Mouse (Mus musculus) forebrain, embryonic 15.5 days (tissue): ENCODE data around the gene Frmd5. TPM values are rescaled to one million over a fixed set of nuclear protein-coding genes. Genes with fewer than 3 reads are reported as not detected.

Experiments used
- ATAC-seq: fragments of 200-750 bp; cut with Nextera tagmentation; replicated peaks from 2 replicates; pipeline ENCODE4 v1.8.0; 2017; ENCODE audit warnings: mild to moderate bottlenecking, moderate TSS enrichment, moderate library complexity
- H3K27ac ChIP-seq: fragments of 300-500 bp; sonication (generic); replicated peaks from 2 replicates; pipeline ENCODE4 v1.5.1; 2015; ENCODE audit warnings: mild to moderate bottlenecking, inconsistent platforms
- H3K27me3 ChIP-seq: fragments of 300-500 bp; sonication (generic); 2 replicates; pipeline ENCODE4 v1.6.1; 2015; ENCODE audit warnings: inconsistent platforms
- H3K36me3 ChIP-seq: fragments of 300-500 bp; sonication (generic); 2 replicates; pipeline ENCODE4 v1.6.1; 2015; ENCODE audit warnings: mild to moderate bottlenecking, inconsistent platforms
- H3K4me1 ChIP-seq: fragments of 300-500 bp; sonication (generic); 2 replicates; pipeline ENCODE4 v1.6.1; 2015; ENCODE audit warnings: inconsistent platforms
- H3K4me2 ChIP-seq: fragments of 300-500 bp; sonication (generic); replicated peaks from 2 replicates; pipeline ENCODE4 v1.6.1; 2015; ENCODE audit warnings: mild to moderate bottlenecking, inconsistent platforms
- H3K4me3 ChIP-seq: fragments of 300-500 bp; sonication (generic); 2 replicates; pipeline ENCODE4 v1.5.1; 2015; ENCODE audit warnings: mild to moderate bottlenecking, inconsistent platforms
- H3K9ac ChIP-seq: fragments of 300-500 bp; sonication (generic); replicated peaks from 2 replicates; pipeline ENCODE4 v1.6.1; 2015; ENCODE audit warnings: mild to moderate bottlenecking, inconsistent platforms
- H3K9me3 ChIP-seq: fragments of 300-500 bp; sonication (generic); 2 replicates; pipeline ENCODE4 v1.6.1; 2016; ENCODE audit warnings: inconsistent platforms
- WGBS: fragments of 180-500 bp; shearing (Covaris S2); methylation state at CpG from one replicate; pipeline ENCODE4 v1.1.7; 2015; ENCODE audit warnings: mixed read lengths; 5-methylcytosine and 5-hydroxymethylcytosine counted together
- polyA plus RNA-seq: library from polyadenylated mRNA; unstranded; fragments of >200 nt; fragmentation: Nextera tagmentation; extraction: Ambion mirVana; gene quantifications from 2 replicates; pipeline ENCODE4 v1.2.1, GENCODE M21; 2015

The Frmd5 gene
- polyA plus RNA-seq, 1 experiment from 2014 or later, result 37.5 TPM

DNA sequence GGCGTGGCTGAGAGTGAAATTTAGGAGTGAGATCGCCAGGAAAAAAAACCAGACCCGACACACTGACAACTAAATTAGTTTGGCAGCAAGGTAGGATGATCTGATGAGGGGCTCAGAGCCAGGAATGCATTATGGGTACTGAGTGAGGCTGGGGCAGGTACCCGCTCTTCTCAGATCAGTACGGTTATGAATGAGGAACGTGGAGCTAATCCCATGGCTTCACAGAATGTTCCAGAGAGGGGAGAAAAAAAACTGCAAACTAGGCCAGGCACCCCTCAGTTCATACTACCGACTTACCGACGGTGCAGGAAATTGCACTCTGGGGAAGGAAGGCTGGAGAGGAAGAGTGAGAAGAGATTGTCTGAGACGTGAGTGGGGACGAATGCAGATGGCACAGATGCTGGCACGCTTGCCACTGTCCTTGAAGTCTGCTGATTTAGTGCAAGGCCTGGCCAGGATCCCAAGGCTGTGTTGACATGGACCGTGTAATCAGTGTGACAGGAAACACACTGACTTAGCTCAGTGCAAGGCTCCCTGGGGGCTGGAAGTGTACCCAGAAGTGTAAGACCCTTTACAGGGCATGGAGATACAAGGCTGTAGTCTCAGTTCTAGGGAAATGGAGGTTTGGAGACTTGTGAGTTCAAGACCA, 223.3 kb downstream of the Frmd5 start:
- Histone ChIP-seq H3K36me3 (no peaks in the 10 kb centered on the region), H3K9ac (no peak overlapping the region), H3K27ac (peak overlapping the region; percentile 20; the same call in 1 of the 2 replicates), H3K27me3 (no peaks in the 10 kb centered on the region), H3K9me3 (no peaks in the 10 kb centered on the region), H3K4me1 (peaks cover 23% of the 10 kb centered on the region), H3K4me3 (no peak overlapping the region), H3K4me2 (no peak overlapping the region)
- 56% methylated on average over 13 of the region's 13 CpGs for WGBS
- ATAC-seq, result no peak

DNA sequence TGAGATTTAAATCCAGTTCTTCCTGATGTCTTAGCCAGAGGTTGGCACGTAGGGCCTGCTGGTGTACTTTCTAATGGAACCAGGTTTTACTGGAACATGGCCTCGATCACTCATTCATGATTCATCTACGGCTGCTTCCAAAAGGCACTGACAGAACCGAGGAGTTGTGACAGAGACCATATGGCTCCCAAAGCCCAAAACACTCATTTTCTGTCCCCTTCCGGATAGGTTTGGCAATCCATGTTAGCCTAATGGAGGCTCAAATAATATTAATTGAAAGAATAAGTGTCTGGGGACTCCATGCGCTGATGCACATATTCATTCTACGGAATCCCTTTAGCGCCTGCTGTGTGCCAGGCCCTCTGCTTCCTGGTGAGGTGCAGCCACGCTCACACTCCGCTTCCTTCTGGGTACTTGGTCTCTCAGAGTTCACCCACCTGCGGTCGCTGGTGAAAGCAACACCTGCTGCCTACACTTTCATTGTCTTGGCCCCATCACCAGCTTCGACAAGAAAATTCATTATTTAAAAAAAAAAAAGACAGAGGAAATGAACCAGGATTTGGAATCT, 224.0 kb downstream of the Frmd5 start:
- Histone ChIP-seq H3K36me3 (no peaks in the 10 kb centered on the region), H3K9ac (no peak overlapping the region), H3K4me1 (peaks cover 16% of the 10 kb centered on the region), H3K9me3 (no peaks in the 10 kb centered on the region), H3K4me2 (no peak overlapping the region), H3K27ac (0 out of 2 replicates have a peak overlapping the region, but pooled peaks have one; percentile 20), H3K27me3 (no peaks in the 10 kb centered on the region), H3K4me3 (no peak overlapping the region)
- WGBS, result 67% methylated on average over 13 of the region's 13 CpGs
- ATAC-seq, result no peak; the same call in 1 of the 2 replicates

DNA sequence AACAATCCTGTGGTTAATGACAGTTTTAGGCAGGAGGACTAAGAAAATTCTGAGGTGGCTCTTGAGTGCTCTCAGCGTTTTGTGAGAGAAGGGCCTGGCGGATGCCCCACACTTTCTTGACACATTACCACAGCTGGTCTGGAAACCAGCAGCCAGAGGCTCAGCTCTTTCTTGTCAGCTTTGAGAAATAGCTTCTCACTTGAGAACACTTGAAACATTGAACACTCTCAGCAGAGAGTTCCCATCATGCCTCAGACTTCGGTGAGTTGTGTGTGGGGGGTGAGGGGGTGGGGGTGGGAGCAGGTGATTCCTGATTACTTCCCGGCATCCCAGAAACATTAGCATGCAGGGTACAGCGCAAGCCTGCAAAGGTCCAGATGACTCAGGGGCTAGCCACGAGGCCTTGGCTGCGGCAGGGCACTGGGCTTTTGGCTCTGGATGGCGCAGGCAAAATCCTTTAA, 231.1 kb downstream of the Frmd5 start:
- no peaks in the 10 kb centered on the region for H3K4me1 ChIP-seq
- H3K4me3 ChIP-seq, result no peak overlapping the region
- H3K9ac ChIP-seq, result no peak overlapping the region
- no peak for ATAC-seq
- no peaks in the 10 kb centered on the region for H3K9me3 ChIP-seq
- H3K27ac ChIP-seq, result no peak overlapping the region
- peaks cover 15% of the 10 kb centered on the region; the same call in 1 of the 2 replicates for H3K36me3 ChIP-seq
- no peaks in the 10 kb centered on the region for H3K27me3 ChIP-seq
- H3K4me2 ChIP-seq, result no peak overlapping the region
- WGBS, result 66% methylated on average over 8 of the region's 8 CpGs

DNA sequence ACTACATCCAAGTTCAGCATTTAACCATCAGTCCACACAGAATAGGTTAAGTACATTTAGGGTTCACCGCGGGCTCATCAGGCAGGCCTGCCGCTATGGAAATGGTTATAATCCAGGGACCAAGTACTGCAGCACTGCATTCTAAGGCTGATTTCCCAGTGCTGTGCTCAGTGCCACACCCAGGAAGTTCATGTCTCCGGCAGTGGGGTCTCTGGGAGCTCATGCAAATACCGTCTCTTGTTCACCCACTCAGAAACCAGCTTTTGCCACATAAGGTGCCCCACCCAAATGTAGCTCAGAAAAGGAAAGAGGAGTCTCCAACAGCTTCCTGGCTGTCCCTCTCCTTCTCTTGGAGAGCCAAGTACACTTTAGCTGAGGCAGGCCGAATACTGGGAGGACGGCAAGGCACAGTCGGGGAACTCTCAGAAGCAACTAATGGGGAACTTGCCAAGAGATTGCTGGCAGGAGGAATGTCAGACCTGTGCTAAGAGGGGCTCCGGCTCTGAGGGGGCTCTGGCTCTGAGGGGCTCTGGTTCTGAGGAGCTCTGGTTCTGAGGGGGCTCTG, 232.7 kb downstream of the Frmd5 start:
- peaks cover 23% of the 10 kb centered on the region; the same call in 1 of the 2 replicates for H3K36me3 ChIP-seq
- H3K4me2 ChIP-seq, result no peak overlapping the region
- WGBS, result 75% methylated on average over 9 of the region's 9 CpGs
- no peak for ATAC-seq
- H3K9ac ChIP-seq, result no peak overlapping the region
- H3K4me1 ChIP-seq, result no peaks in the 10 kb centered on the region
- H3K27me3 ChIP-seq, result no peaks in the 10 kb centered on the region
- H3K9me3 ChIP-seq, result no peaks in the 10 kb centered on the region
- no peak overlapping the region for H3K4me3 ChIP-seq
- H3K27ac ChIP-seq, result no peak overlapping the region

DNA sequence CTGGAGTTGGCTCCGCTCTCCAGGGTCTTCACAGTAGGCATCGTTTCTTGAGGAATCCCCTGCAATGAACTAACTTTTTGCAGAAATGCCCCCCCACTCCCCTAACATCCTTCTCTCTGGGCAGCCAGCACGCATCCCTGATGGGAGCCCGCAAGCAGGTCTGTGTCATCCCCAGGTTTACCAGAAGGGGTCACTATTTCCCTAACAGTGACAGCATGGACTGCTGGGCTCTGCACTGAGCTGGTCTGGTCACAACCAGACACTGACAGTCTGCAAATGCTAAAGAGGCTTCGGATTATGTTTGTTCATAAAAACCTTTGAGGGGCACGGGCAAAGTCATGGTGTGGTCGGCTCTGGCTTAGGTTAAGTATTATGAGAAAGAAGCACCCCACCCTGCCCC, 235.1 kb downstream of the Frmd5 start:
- Histone ChIP-seq H3K9me3 (no peaks in the 10 kb centered on the region), H3K36me3 (peaks cover 31% of the 10 kb centered on the region; the same call in 1 of the 2 replicates), H3K27ac (no peak overlapping the region), H3K4me1 (no peaks in the 10 kb centered on the region), H3K4me3 (no peak overlapping the region), H3K27me3 (no peaks in the 10 kb centered on the region), H3K4me2 (no peak overlapping the region), H3K9ac (no peak overlapping the region)
- 29% methylated on average over 7 of the region's 7 CpGs for WGBS
- peak; percentile 88 for ATAC-seq

DNA sequence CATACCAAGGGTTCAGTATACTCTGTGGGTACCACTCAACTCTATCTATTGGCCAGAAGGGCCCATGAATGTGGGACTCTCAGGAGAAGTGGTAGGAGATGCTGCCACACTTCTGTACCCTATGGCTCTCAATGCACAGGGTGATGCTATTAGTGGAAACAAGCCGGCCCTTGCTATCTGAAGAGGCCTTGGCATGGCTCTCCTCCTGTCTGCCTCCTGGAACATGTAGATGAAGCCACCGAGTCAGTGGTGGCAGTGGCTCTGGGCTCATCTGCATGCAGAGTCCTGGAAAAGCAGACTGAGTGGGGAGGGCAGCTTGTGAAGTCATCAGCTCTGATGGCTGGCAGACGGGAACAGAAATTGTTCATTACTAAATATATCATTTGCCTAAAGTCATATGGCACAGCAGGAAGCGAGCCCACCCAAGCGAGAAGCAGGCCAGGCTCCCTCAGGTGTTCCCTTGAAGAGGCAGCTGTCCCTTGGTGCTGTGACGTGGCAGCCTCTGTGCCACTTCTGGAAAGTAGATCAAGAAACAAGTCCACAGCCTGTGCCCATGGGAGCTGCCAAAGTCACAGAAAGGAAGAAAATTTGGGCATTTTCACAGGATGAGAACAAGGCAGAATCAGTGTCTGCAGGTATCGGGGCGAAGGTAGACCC, 235.8 kb downstream of the Frmd5 start:
- ATAC-seq, result no peak; the same call in 1 of the 2 replicates
- Histone ChIP-seq H3K36me3 (peaks cover 35% of the 10 kb centered on the region; the same call in 1 of the 2 replicates), H3K9me3 (no peaks in the 10 kb centered on the region), H3K4me1 (no peaks in the 10 kb centered on the region), H3K27me3 (no peaks in the 10 kb centered on the region), H3K9ac (no peak overlapping the region), H3K27ac (no peak overlapping the region), H3K4me2 (no peak overlapping the region), H3K4me3 (no peak overlapping the region)
- WGBS, result 80% methylated on average over 8 of the region's 8 CpGs

DNA sequence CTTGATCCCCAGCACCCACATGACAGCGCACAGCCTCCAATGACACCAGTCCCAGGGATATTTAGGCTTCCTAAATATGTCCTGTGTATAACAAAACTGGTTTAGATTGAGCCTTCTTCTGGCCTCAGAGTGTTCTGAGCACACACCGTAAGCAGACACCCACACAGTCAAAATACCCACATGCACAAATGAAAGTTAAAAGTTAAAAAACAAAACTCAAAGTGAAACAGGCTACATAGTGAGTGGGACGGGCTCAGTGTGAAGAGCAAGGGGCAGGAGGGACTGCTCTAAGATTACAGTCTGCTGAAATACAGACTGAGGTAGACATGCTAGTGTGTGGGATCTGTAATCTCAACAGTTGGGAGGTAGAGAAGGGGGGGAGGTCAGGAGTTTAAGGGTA, 236.8 kb downstream of the Frmd5 start:
- Histone ChIP-seq H3K4me2 (no peak overlapping the region), H3K4me1 (no peaks in the 10 kb centered on the region), H3K27ac (no peak overlapping the region), H3K36me3 (peaks cover 35% of the 10 kb centered on the region; the same call in 1 of the 2 replicates), H3K4me3 (no peak overlapping the region), H3K27me3 (no peaks in the 10 kb centered on the region), H3K9ac (no peak overlapping the region), H3K9me3 (no peaks in the 10 kb centered on the region)
- WGBS, result 99% methylated on average over 3 of the region's 3 CpGs
- no peak for ATAC-seq

DNA sequence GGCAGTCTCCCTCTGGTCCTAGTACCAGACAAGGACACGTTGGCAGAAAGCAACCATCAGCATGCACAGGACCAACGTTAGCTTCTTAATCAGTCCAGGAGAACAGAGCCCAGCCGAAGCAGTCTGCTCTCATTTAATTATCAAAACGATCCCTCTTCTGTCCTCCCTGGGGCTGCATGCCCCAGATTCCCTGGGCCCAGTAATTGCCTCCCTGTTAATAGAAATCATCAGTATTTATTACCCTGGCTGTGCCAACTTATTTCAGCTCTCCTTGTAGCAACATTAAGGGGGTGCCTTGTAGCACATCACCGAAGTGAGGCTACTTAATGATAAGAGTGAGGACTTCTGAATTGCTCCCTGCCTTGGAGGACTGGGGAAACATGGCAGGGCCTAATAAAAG, 241.0 kb downstream of the Frmd5 start:
- H3K4me1 ChIP-seq, result no peaks in the 10 kb centered on the region
- no peak for ATAC-seq
- H3K4me3 ChIP-seq, result no peak overlapping the region
- 46% methylated on average over 5 of the region's 5 CpGs for WGBS
- H3K36me3 ChIP-seq, result peaks cover 22% of the 10 kb centered on the region; the same call in 1 of the 2 replicates
- no peak overlapping the region for H3K4me2 ChIP-seq
- H3K9me3 ChIP-seq, result no peaks in the 10 kb centered on the region
- no peak overlapping the region for H3K9ac ChIP-seq
- H3K27me3 ChIP-seq, result no peaks in the 10 kb centered on the region
- H3K27ac ChIP-seq, result no peak overlapping the region

DNA sequence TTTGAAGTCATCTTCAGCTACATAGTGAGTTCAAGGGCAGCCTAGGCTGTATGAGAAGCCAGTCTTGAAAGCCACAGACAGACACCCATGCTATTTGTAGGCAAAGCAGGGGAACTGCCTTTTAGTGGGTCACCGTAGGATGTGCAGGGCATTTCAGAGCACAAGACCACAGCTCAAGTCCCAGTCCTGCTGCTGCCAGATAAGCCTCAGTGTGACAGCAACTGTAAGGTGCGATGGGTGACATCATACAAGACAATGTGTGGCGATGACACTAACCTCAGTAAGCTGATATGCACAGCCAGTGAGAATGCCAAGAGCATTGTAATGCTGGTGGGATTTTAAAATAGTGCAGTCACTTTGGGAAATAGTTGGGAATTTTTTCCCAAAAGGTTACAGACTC, 243.8 kb downstream of the Frmd5 start:
- Histone ChIP-seq H3K9ac (no peak overlapping the region), H3K4me2 (no peak overlapping the region), H3K4me3 (no peak overlapping the region), H3K4me1 (no peaks in the 10 kb centered on the region), H3K36me3 (peaks cover 15% of the 10 kb centered on the region; the same call in 1 of the 2 replicates), H3K9me3 (no peaks in the 10 kb centered on the region), H3K27ac (no peak overlapping the region), H3K27me3 (no peaks in the 10 kb centered on the region)
- 96% methylated on average over 3 of the region's 3 CpGs for WGBS
- ATAC-seq, result no peak

DNA sequence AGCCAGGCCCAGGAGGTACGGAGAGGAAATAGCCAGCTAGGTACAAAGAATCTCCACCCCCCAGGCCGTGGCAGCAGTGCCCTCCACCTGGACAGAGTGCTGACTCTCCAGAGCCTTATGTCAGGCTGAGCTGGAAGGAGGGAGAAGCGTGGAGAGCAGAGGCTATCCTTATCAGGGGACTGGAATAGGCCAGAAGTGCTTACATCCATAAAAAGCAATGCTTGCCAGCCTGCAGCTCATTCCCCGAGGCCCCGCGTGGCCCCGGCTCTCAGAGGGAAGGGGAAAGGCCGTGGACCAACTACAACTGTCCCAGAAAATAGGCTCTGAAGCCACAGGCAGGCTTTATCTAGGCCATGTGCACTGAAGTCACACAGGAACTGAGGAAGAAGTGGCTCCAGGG, 255.6 kb downstream of the Frmd5 start:
- Histone ChIP-seq H3K27me3 (no peaks in the 10 kb centered on the region), H3K4me1 (no peaks in the 10 kb centered on the region), H3K4me3 (no peak overlapping the region), H3K4me2 (no peak overlapping the region), H3K36me3 (peaks cover 58% of the 10 kb centered on the region), H3K27ac (no peak overlapping the region), H3K9me3 (no peaks in the 10 kb centered on the region), H3K9ac (no peak overlapping the region)
- WGBS, result 87% methylated on average over 8 of the region's 8 CpGs
- no peak for ATAC-seq

DNA sequence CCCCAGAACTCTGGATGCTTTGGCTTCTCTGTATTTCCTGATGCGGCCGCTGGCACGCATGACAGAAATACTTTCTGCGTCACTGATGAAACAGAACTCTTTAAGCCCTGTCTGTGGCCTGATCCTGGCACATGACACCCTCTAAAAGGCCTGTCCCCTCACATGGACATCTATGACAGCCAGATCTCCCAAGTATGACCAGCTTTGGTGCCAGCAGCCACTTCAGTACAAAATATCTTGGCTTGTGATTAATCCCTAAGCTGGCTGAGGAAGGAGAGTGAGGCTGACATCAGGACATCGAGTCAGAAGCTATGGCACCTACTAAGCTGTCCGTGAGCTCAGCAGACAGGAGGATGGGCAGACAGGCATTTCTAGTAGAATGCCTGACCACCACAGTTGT, 257.3 kb downstream of the Frmd5 start:
- ATAC-seq, result no peak

DNA sequence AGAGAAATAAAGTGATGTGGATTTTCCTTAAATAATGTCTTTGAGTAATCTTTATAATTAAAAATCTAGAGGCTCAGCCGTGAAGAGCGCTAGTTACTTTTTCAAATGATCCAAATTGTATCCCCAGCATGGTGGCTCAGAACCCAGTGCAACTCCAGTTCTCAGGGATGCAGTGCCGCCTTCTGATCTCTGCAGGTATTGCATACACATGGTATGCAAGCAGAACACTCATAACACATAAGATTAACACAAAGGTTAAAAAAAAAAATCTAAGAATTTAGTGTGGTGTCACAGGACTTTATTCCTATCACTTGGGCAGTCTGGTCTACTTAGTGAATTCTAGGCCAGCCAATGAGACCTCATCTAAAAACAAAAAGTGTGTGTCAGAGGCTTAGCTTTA, 262.1 kb downstream of the Frmd5 start:
- H3K9ac ChIP-seq, result no peak overlapping the region
- no peaks in the 10 kb centered on the region for H3K4me1 ChIP-seq
- no peak overlapping the region for H3K27ac ChIP-seq
- WGBS, result 88% methylated on average over 3 of the region's 3 CpGs
- H3K4me3 ChIP-seq, result no peak overlapping the region
- peaks cover 64% of the 10 kb centered on the region for H3K36me3 ChIP-seq
- H3K27me3 ChIP-seq, result no peaks in the 10 kb centered on the region
- no peak for ATAC-seq
- no peak overlapping the region for H3K4me2 ChIP-seq
- H3K9me3 ChIP-seq, result no peaks in the 10 kb centered on the region

More for the DNA sequence above, 257.3 kb downstream of the Frmd5 start:
- no peaks in the 10 kb centered on the region for H3K4me1 ChIP-seq
- peaks cover 57% of the 10 kb centered on the region for H3K36me3 ChIP-seq
- no peaks in the 10 kb centered on the region for H3K27me3 ChIP-seq
- no peak overlapping the region for H3K9ac ChIP-seq
- WGBS, result 91% methylated on average over 6 of the region's 6 CpGs
- H3K4me2 ChIP-seq, result no peak overlapping the region
- H3K27ac ChIP-seq, result no peak overlapping the region
- H3K9me3 ChIP-seq, result no peaks in the 10 kb centered on the region
- no peak overlapping the region for H3K4me3 ChIP-seq
